Mouse (Mus musculus): ENCODE data around the gene 1110002E22Rik.

The 1110002E22Rik gene

GRCm38 (mm10) chr3:138064732-138065645 lies at the start of gene 1110002E22Rik:
Gene 1110002E22Rik, plus strand, starts transcription at chr3:138065052.
- DNase-seq, result no peak

GRCm38 (mm10) chr3:138016810-138017209 lies 48.0 kb upstream of the 1110002E22Rik start:
- no peak for DNase-seq

GRCm38 (mm10) chr3:138022003-138022402 lies 42.8 kb upstream of the 1110002E22Rik start:
- DNase-seq, result no peak

GRCm38 (mm10) chr3:138022651-138023050 lies 42.2 kb upstream of the 1110002E22Rik start:
- DNase-seq, result no peak

- DNase-seq, result peak; percentile 3 to 6
These were observed 38.6 kb upstream of the 1110002E22Rik start for GRCm38 (mm10) chr3:138026286-138026685.

- DNase-seq, result no peak
These were observed 37.1 kb upstream of the 1110002E22Rik start for GRCm38 (mm10) chr3:138027575-138028362.

- peak; percentile 31 to 56 for DNase-seq
These were observed 35.5 kb upstream of the 1110002E22Rik start for GRCm38 (mm10) chr3:138029351-138029750.

GRCm38 (mm10) chr3:138030563-138030962 lies 34.3 kb upstream of the 1110002E22Rik start:
- no peak for DNase-seq

GRCm38 (mm10) chr3:138033986-138034385 lies 30.9 kb upstream of the 1110002E22Rik start:
- no peak for DNase-seq

GRCm38 (mm10) chr3:138040938-138041337 lies 23.9 kb upstream of the 1110002E22Rik start:
- DNase-seq, result no peak

GRCm38 (mm10) chr3:138041591-138042301 lies 23.1 kb upstream of the 1110002E22Rik start:
- no peak for DNase-seq

- DNase-seq, result no peak
These were observed 21.5 kb upstream of the 1110002E22Rik start for GRCm38 (mm10) chr3:138043316-138043715.

GRCm38 (mm10) chr3:138049555-138049954 lies 15.3 kb upstream of the 1110002E22Rik start:
- no peak for DNase-seq

GRCm38 (mm10) chr3:138050772-138051171 lies 14.1 kb upstream of the 1110002E22Rik start:
- no peak for DNase-seq

GRCm38 (mm10) chr3:138051431-138051830 lies 13.4 kb upstream of the 1110002E22Rik start:
- no peak for DNase-seq

GRCm38 (mm10) chr3:138053969-138054368 lies 10.9 kb upstream of the 1110002E22Rik start:
- DNase-seq, result no peak

GRCm38 (mm10) chr3:138056976-138057375 lies 7.9 kb upstream of the 1110002E22Rik start:
- no peak for DNase-seq

GRCm38 (mm10) chr3:138058226-138058625 lies 6.6 kb upstream of the 1110002E22Rik start:
- no peak for DNase-seq

GRCm38 (mm10) chr3:138060429-138060828 lies 4.4 kb upstream of the 1110002E22Rik start:
- DNase-seq, result no peak

GRCm38 (mm10) chr3:138061205-138061911 lies 3.5 kb upstream of the 1110002E22Rik start:
- DNase-seq, result no peak

- no peak for DNase-seq
These were observed 2.2 kb upstream of the 1110002E22Rik start for GRCm38 (mm10) chr3:138062673-138063072.

GRCm38 (mm10) chr3:138063731-138064329 lies 1.0 kb upstream of the 1110002E22Rik start:
- DNase-seq, result peak in 1 of 2 experiments; percentile 10
